Mouse (Mus musculus) limb, embryonic 14.5 days (tissue): ENCODE results near the gene Rasd1. TPM values are rescaled to one million over a fixed set of nuclear protein-coding genes. Genes with fewer than 3 reads are reported as not detected.

ENCODE experiments used
- ATAC-seq: fragments of 200-750 bp; cut with Nextera tagmentation; 2 replicates; pipeline ENCODE4 v1.8.0; 2017; ENCODE audit warnings: low read depth, moderate number of reproducible peaks, moderate TSS enrichment; ENCODE audit not compliant: low FRiP score
- DNase-seq: peaks from one replicate; pipeline ENCODE4 v3.0.0-alpha.2; 2015; ENCODE audit warnings: low spot score
- H3K27ac ChIP-seq: fragments of 300-500 bp; sonication (generic); replicated peaks from 2 replicates; pipeline ENCODE4 v1.5.1; 2014; ENCODE audit warnings: low read depth, mild to moderate bottlenecking, low read length, moderate library complexity, mixed read lengths
- H3K27me3 ChIP-seq: fragments of 300-500 bp; sonication (generic); 2 replicates; pipeline ENCODE4 v1.6.1; 2014; ENCODE audit warnings: low read length, mixed read lengths; ENCODE audit not compliant: control insufficient read depth, insufficient read depth
- H3K36me3 ChIP-seq: fragments of 300-500 bp; sonication (generic); 2 replicates; pipeline ENCODE4 v1.6.1; 2014; ENCODE audit warnings: mild to moderate bottlenecking, low read length, moderate library complexity, mixed read lengths; ENCODE audit not compliant: control insufficient read depth, insufficient read depth
- H3K4me1 ChIP-seq: fragments of 300-500 bp; sonication (generic); 2 replicates; pipeline ENCODE4 v1.6.1; 2014; ENCODE audit warnings: antibody characterized with exemption, low read length, mixed read lengths; ENCODE audit not compliant: control insufficient read depth, insufficient read depth
- H3K4me2 ChIP-seq: fragments of 300-500 bp; sonication (generic); replicated peaks from 2 replicates; pipeline ENCODE4 v1.6.1; 2014; ENCODE audit warnings: low read depth, mild to moderate bottlenecking, low read length, moderate library complexity; ENCODE audit not compliant: severe bottlenecking
- H3K4me3 ChIP-seq: fragments of 300-500 bp; sonication (generic); replicated peaks from 2 replicates; pipeline ENCODE4 v1.5.1; 2014; ENCODE audit warnings: low read length
- H3K9ac ChIP-seq: fragments of 300-500 bp; sonication (generic); 2 replicates; pipeline ENCODE4 v1.6.1; 2014; ENCODE audit warnings: mild to moderate bottlenecking, low read depth, low read length, moderate library complexity; ENCODE audit not compliant: severe bottlenecking
- H3K9me3 ChIP-seq: fragments of 300-500 bp; sonication (generic); 2 replicates; pipeline ENCODE4 v1.6.1; 2016; ENCODE audit warnings: low read length; ENCODE audit not compliant: control insufficient read depth
- POLR2A ChIP-seq: fragments of 200-500 bp; IDR thresholded peaks from 2 replicates; pipeline ENCODE4 v1.8.0; 2012; ENCODE audit warnings: inconsistent platforms, mild to moderate bottlenecking, moderate library complexity, borderline replicate concordance; ENCODE audit not compliant: insufficient read depth, insufficient read length; ENCODE audit errors: extremely low read depth
- WGBS: fragments of 180-500 bp; shearing (Covaris S2); extraction: QIAGEN DNeasy Blood & Tissue Kit; methylation state at CpG from one replicate; pipeline ENCODE4 v1.1.7; 2014; 5-methylcytosine and 5-hydroxymethylcytosine counted together
- polyA plus RNA-seq, 2 experiments: library from polyadenylated mRNA; depleted of rRNA in 1 of 2; stranded (reverse) in 1 of 2; unstranded in 1 of 2; fragments of >200 nt; fragmentation: Nextera tagmentation in 1 of 2; extraction: Ambion mirVana in 1 of 2; gene quantifications; 2 replicates each; pipeline versions ENCODE4 v1.2.1 to v1.2.3; 2012 to 2014

Gene Rasd1
- polyA plus RNA-seq, 2 experiments, result 1.4 to 1.6 TPM

DNA sequence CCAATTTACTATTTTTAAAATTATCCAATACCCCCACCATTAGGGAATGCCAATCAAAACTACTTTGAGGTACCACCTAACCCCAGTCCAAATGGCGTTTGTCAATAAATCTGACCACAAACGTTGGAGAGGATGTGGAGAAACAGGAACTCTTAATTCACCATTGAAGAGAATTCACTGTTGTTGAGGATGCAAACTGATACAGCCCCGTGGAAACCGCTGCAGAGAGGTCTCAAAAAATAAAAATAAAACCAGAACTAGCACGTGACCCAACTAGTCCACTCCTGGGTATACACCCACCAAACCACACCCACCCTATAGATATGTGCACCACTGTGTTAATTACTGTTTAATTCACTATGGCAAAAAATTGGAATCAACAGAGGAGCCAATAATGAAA is 44.4 kb downstream of the Rasd1 start:
- H3K9ac ChIP-seq, result no peak overlapping the region
- H3K4me2 ChIP-seq, result no peak overlapping the region
- H3K4me3 ChIP-seq, result no peak overlapping the region
- DNase-seq, result no peak
- H3K9me3 ChIP-seq, result no peaks in the 10 kb centered on the region
- H3K27ac ChIP-seq, result no peak overlapping the region
- whole genome bisulfite sequencing, result 61% methylated on average over 5 of the region's 5 CpGs
- no peak for TF ChIP-seq POLR2A
- H3K27me3 ChIP-seq, result no peaks in the 10 kb centered on the region
- no peaks in the 10 kb centered on the region for H3K4me1 ChIP-seq
- H3K36me3 ChIP-seq, result no peaks in the 10 kb centered on the region
- no peak for ATAC-seq

DNA sequence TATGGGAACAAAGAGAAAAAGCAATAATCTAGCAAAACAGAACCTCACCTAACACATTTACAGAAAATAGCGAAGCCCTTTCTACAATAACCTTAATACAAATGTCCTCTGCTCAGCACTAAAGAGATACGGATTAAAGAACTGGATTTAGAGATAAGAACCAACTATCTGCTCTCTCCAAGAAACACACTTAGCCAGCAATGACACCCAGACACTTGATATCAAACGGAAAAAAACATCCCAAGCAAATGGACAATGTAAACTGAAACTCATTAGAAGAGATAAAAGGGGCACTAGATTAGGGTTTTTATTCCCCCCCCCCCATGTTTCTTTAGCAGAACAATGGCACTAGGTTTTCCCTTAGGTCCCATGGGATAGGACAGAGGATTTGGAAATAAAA is 45.3 kb downstream of the Rasd1 start:
- TF ChIP-seq POLR2A, result no peak
- Histone ChIP-seq H3K4me2 (no peak overlapping the region), H3K36me3 (no peaks in the 10 kb centered on the region), H3K4me3 (no peak overlapping the region), H3K9ac (no peak overlapping the region), H3K4me1 (no peaks in the 10 kb centered on the region), H3K27me3 (no peaks in the 10 kb centered on the region), H3K9me3 (no peaks in the 10 kb centered on the region), H3K27ac (no peak overlapping the region)
- no peak for DNase-seq
- WGBS, result 76% methylated on average over 3 of the region's 3 CpGs
- ATAC-seq, result no peak

- Histone ChIP-seq H3K4me2 (no peak overlapping the region), H3K9me3 (no peaks in the 10 kb centered on the region), H3K9ac (no peak overlapping the region), H3K27ac (no peak overlapping the region), H3K4me1 (no peaks in the 10 kb centered on the region), H3K4me3 (no peak overlapping the region), H3K36me3 (no peaks in the 10 kb centered on the region), H3K27me3 (no peaks in the 10 kb centered on the region)
- 65% methylated on average over 4 of the region's 4 CpGs for WGBS
- DNase-seq (no peak), ATAC-seq (no peak)
- TF ChIP-seq POLR2A, result no peak
Measured at GRCm38 (mm10) chr11:59918014-59918413, 46.7 kb downstream of the Rasd1 start.

DNA sequence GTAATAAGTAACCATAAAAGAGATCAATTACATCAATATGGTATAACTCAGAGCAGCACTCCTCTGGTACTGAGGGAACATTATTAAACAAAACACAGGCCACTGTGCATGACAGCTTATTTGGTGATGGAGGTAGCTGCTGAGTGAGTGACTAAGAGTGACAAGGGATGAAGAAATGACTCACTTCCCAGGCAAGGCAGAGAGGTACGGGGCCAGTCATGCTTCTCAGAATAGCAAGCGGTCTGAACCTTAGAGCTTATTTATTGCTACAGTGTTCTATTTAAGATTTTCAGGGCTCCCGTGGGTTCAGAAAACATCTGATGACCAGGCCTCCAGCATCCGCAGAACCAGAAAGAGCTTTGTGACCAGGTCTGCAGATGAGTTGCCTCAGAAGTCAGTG is 51.0 kb downstream of the Rasd1 start:
- ATAC-seq, result no peak
- Histone ChIP-seq H3K36me3 (no peaks in the 10 kb centered on the region), H3K4me1 (no peaks in the 10 kb centered on the region), H3K9ac (no peak overlapping the region), H3K4me2 (no peak overlapping the region), H3K27me3 (no peaks in the 10 kb centered on the region), H3K4me3 (no peak overlapping the region), H3K9me3 (no peaks in the 10 kb centered on the region), H3K27ac (no peak overlapping the region)
- no peak for DNase-seq
- WGBS, result 49% methylated on average over 4 of the region's 4 CpGs
- no peak for TF ChIP-seq POLR2A

Other genes starting within 250 kb of the Rasd1 start
- 5.1 and 5.9 TPM in 2 replicates for gene Pld6, start 177.3 kb downstream of the Rasd1 start, polyA plus RNA-seq (2012; rRNA removed)
- 0.58 and 1.4 TPM in 2 replicates for gene Pld6, start 177.3 kb downstream of the Rasd1 start, polyA plus RNA-seq (2014; fragmentation: Nextera tagmentation; extraction: Ambion mirVana)
- 51.1 and 63.5 TPM in 2 replicates for gene Flcn, start 154.9 kb downstream of the Rasd1 start, polyA plus RNA-seq (2012; rRNA removed)
- gene Flcn, start 154.9 kb downstream of the Rasd1 start, polyA plus RNA-seq (2014; fragmentation: Nextera tagmentation; extraction: Ambion mirVana), result 27.6 and 33.1 TPM in 2 replicates
- gene Nt5m, start 125.5 kb downstream of the Rasd1 start, polyA plus RNA-seq (2012; rRNA removed), result 39.7 and 47.3 TPM in 2 replicates
- gene Nt5m, start 125.5 kb downstream of the Rasd1 start, polyA plus RNA-seq (2014; fragmentation: Nextera tagmentation; extraction: Ambion mirVana), result 41.9 and 43.1 TPM in 2 replicates
- gene Cops3, start 125.1 kb downstream of the Rasd1 start, polyA plus RNA-seq (2012; rRNA removed), result 70.6 and 84.2 TPM in 2 replicates
- 192 and 198 TPM in 2 replicates for gene Cops3, start 125.1 kb downstream of the Rasd1 start, polyA plus RNA-seq (2014; fragmentation: Nextera tagmentation; extraction: Ambion mirVana)
- gene Med9, start 16.7 kb downstream of the Rasd1 start, polyA plus RNA-seq (2012; rRNA removed), result 21.7 and 26.1 TPM in 2 replicates
- 34.6 TPM in 2 replicates for gene Med9, start 16.7 kb downstream of the Rasd1 start, polyA plus RNA-seq (2014; fragmentation: Nextera tagmentation; extraction: Ambion mirVana)
- 5.4 and 9.2 TPM in 2 replicates for gene Pemt, start 81.5 kb upstream of the Rasd1 start, polyA plus RNA-seq (2012; rRNA removed)
- 4.7 and 7.2 TPM in 2 replicates for gene Pemt, start 81.5 kb upstream of the Rasd1 start, polyA plus RNA-seq (2014; fragmentation: Nextera tagmentation; extraction: Ambion mirVana)
- gene Rai1, start 140.1 kb upstream of the Rasd1 start, polyA plus RNA-seq (2012; rRNA removed), result 62.1 and 85.3 TPM in 2 replicates
- gene Rai1, start 140.1 kb upstream of the Rasd1 start, polyA plus RNA-seq (2014; fragmentation: Nextera tagmentation; extraction: Ambion mirVana), result 29.7 and 33.1 TPM in 2 replicates